Mouse (Mus musculus) cerebellum, adult 11 months (tissue): ENCODE data around the gene Cept1.

Experiments used
- DNase-seq: peaks from one replicate; pipeline ENCODE4 v3.0.0; 2022

Gene Cept1

GRCm38 (mm10) chr3:106494417-106494950 lies 53.1 kb downstream of the Cept1 start:
- no peak for DNase-seq

GRCm38 (mm10) chr3:106493882-106494281 lies 53.7 kb downstream of the Cept1 start:
- DNase-seq: no peak

- no peak for DNase-seq
These were observed 54.4 kb downstream of the Cept1 start for GRCm38 (mm10) chr3:106493202-106493601.

GRCm38 (mm10) chr3:106492723-106493122 lies 54.9 kb downstream of the Cept1 start:
- no peak for DNase-seq

- no peak for DNase-seq
These were observed 57.4 kb downstream of the Cept1 start for GRCm38 (mm10) chr3:106490239-106490638.

GRCm38 (mm10) chr3:106487551-106487950 lies 60.1 kb downstream of the Cept1 start:
- DNase-seq: no peak

GRCm38 (mm10) chr3:106485810-106486209 lies 61.8 kb downstream of the Cept1 start:
- DNase-seq: no peak

- DNase-seq: no peak
These were observed 62.7 kb downstream of the Cept1 start for GRCm38 (mm10) chr3:106484861-106485260.

GRCm38 (mm10) chr3:106483796-106484405 lies 63.7 kb downstream of the Cept1 start:
- DNase-seq: no peak

- DNase-seq: no peak
These were observed 64.3 kb downstream of the Cept1 start for GRCm38 (mm10) chr3:106483297-106483696.

GRCm38 (mm10) chr3:106482281-106483081 lies 65.1 kb downstream of the Cept1 start, which contains the start of gene Dennd2d:
TSS of gene Dennd2d (plus strand) at chr3:106482405.
- no peak for DNase-seq

GRCm38 (mm10) chr3:106476863-106477262 lies 70.7 kb downstream of the Cept1 start:
- DNase-seq: no peak

- DNase-seq: no peak
These were observed 73.4 kb downstream of the Cept1 start for GRCm38 (mm10) chr3:106474210-106474609.

- no peak for DNase-seq
These were observed 82.9 kb downstream of the Cept1 start for GRCm38 (mm10) chr3:106464750-106465149.

- no peak for DNase-seq
These were observed 85.1 kb downstream of the Cept1 start for GRCm38 (mm10) chr3:106462493-106462892.

GRCm38 (mm10) chr3:106462059-106462470 lies 85.5 kb downstream of the Cept1 start:
- DNase-seq: no peak

GRCm38 (mm10) chr3:106457298-106457869 lies 90.2 kb downstream of the Cept1 start:
- DNase-seq: no peak

GRCm38 (mm10) chr3:106452616-106453015 lies 95.0 kb downstream of the Cept1 start:
- no peak for DNase-seq
